Comparison of ENCODE assay signal across 13 mouse cellular contexts in the genomic region with DNA sequence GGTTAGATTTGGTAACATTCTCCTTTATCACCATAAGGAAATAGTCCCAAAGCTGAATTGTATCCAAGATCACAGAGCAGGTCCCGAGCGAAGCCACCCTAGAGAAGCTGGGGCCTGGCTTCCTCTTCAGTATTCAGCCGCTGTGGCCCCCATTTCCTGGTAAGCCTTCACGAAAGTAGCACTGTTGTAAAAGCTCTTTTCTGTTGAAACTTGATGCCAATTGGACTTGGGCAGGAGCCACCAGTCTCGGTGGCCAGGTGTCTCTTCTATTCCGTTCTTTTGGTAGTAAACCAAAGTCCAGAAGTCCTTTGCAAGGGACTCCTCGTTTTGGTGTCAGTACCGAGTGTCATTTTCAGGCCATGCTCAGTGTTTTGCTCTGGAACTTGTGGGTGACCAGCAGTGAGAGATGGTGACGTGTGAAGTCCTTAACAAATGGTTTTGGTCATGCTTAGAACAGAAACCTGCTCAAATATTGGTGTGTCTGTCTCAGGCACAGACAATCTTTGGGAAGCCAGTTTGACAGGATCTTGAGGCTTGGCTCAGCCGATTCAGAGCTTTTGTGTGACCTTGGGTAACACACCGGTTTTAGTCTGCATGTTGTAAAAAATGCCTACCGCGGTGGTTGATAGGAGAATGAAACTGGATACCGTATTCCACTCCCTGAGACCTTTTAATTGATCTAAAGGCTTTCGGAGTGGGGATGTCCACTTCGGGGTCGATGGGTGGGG.
A peak's percentile ranks its signal among the peaks of the same experiment; 100 is the strongest.
DNase-seq lines count a peak whose midpoint lies in the region; ATAC-seq and TF ChIP-seq lines count a peak whose summit lies in the region.
"Had no signal": no experiment of that assay in that cellular context is flagged by ENCODE, and none has a peak within 500 bp of the region (broad histone marks: within the 10 kb centered on the region; RNA-seq: fewer than 3 reads in every experiment).

No protein-coding gene starts in this region.

- H3K36me3 ChIP-seq in heart, adult 2 months (ENCODE audit: control insufficient read depth, insufficient read depth, low read length), result peaks cover 7% of the 10 kb centered on the region
- no peaks in the 10 kb centered on the region for H3K36me3 ChIP-seq in heart, embryonic 12.5 days
- no peaks in the 10 kb centered on the region for H3K36me3 ChIP-seq in lung, embryonic 14.5 days (ENCODE audit: insufficient read depth)
- H3K36me3 ChIP-seq in stomach, embryonic 15.5 days, result no peaks in the 10 kb centered on the region
- H3K36me3 ChIP-seq: forebrain, embryonic 12.5 days; midbrain, embryonic 15.5 days had no signal

- no peaks in the 10 kb centered on the region for H3K9me3 ChIP-seq in heart, embryonic 12.5 days (replicated peaks)
- no peaks in the 10 kb centered on the region for H3K9me3 ChIP-seq in lung, embryonic 14.5 days (ENCODE audit: low read depth, low read length)
- H3K9me3 ChIP-seq in stomach, embryonic 15.5 days, result no peaks in the 10 kb centered on the region
- H3K9me3 ChIP-seq: forebrain, embryonic 12.5 days; midbrain, embryonic 15.5 days had no signal

- intact Hi-C loops in heart, adult 2 months (cut with DNase I), result no loop called here
- intact Hi-C loops in left cerebral cortex, postnatal 4 days (cut with DNase I), result no loop called here

- no peaks in the 10 kb centered on the region for H3K27me3 ChIP-seq in heart, adult 2 months (ENCODE audit: control insufficient read depth, insufficient read depth, low read length)
- H3K27me3 ChIP-seq in heart, embryonic 12.5 days (replicated peaks), result no peaks in the 10 kb centered on the region
- no peaks in the 10 kb centered on the region for H3K27me3 ChIP-seq in lung, embryonic 14.5 days (ENCODE audit: insufficient read depth, low read length)
- H3K27me3 ChIP-seq in stomach, embryonic 15.5 days (replicated peaks), result no peaks in the 10 kb centered on the region
- H3K27me3 ChIP-seq: forebrain, embryonic 12.5 days; midbrain, embryonic 15.5 days; Patski had no signal

- no peak for TF ChIP-seq POLR2A in heart, adult 2 months (IDR thresholded peaks at IDR 0.05; ENCODE audit: insufficient read depth, low read depth, low read length)

- ATAC-seq in heart, embryonic 12.5 days (ENCODE audit: insufficient number of reproducible peaks, low FRiP score), result no peak
- ATAC-seq in lung, embryonic 14.5 days (ENCODE audit: insufficient read depth), result no peak
- peak; percentile 43 for ATAC-seq in granulocyte monocyte progenitor cell, adult 5-6 weeks (replicated peaks; ENCODE audit: poor library complexity, severe bottlenecking)
- 0 out of 2 replicates have a peak, but pooled peaks have one; percentile 16 for ATAC-seq in stomach, embryonic 15.5 days (ENCODE audit: insufficient read depth, low FRiP score, low read depth)
- ATAC-seq: hindbrain, postnatal 0 days; midbrain, embryonic 15.5 days; Patski had no signal

- whole genome bisulfite sequencing in heart, adult 2 months, result 52% methylated on average over 17 of the region's 17 CpGs
- WGBS in heart, embryonic 12.5 days, result 77% methylated on average over 17 of the region's 17 CpGs
- WGBS in lung, embryonic 14.5 days, result 66% methylated on average over 17 of the region's 17 CpGs
- WGBS in stomach, embryonic 15.5 days, result 64% methylated on average over 17 of the region's 17 CpGs

- DNase-seq in heart, adult 2 months, result no peak
- DNase-seq in lung, embryonic 14.5 days, result peak; percentile 26
- DNase-seq in lung, postnatal 25 days (ENCODE audit: low spot score), result no peak
- DNase-seq in left cerebral cortex, postnatal 4 days, result no peak
- no peak for DNase-seq in cerebellum, adult 11-12 months
- DNase-seq: heart, postnatal 36 days had no signal

- no peak overlapping the region for H3K9ac ChIP-seq in heart, adult 2 months (ENCODE audit: low read depth, low read length)
- no peak overlapping the region for H3K9ac ChIP-seq in heart, embryonic 12.5 days
- no peak overlapping the region for H3K9ac ChIP-seq in lung, embryonic 14.5 days
- no peak overlapping the region for H3K9ac ChIP-seq in stomach, embryonic 15.5 days
- H3K9ac ChIP-seq: forebrain, embryonic 12.5 days; midbrain, embryonic 15.5 days had no signal

- peak overlapping the region; percentile 21 for H3K27ac ChIP-seq in heart, adult 2 months
- H3K27ac ChIP-seq in heart, embryonic 12.5 days (ENCODE audit: poor library complexity, severe bottlenecking), result no peak overlapping the region
- no peak overlapping the region for H3K27ac ChIP-seq in lung, embryonic 14.5 days (ENCODE audit: low read depth)
- peak overlapping the region; percentile 55; the same call in 1 of the 2 replicates for H3K27ac ChIP-seq in stomach, embryonic 15.5 days
- H3K27ac ChIP-seq: forebrain, embryonic 12.5 days; hindbrain, postnatal 0 days; midbrain, embryonic 15.5 days had no signal

- 0 out of 2 replicates have a peak, but pooled peaks cover 2% of the 10 kb centered on the region for H3K79me2 ChIP-seq in heart, adult 2 months (replicated peaks; ENCODE audit: control insufficient read depth, insufficient read depth, low read length)

- H3K4me3 ChIP-seq in heart, adult 2 months, result no peak overlapping the region
- H3K4me3 ChIP-seq in heart, embryonic 12.5 days, result no peak overlapping the region
- no peak overlapping the region for H3K4me3 ChIP-seq in lung, embryonic 14.5 days (ENCODE audit: low read depth, low read length)
- no peak overlapping the region for H3K4me3 ChIP-seq in stomach, embryonic 15.5 days (replicated peaks)
- H3K4me3 ChIP-seq: forebrain, embryonic 12.5 days; midbrain, embryonic 15.5 days had no signal

- H3K4me1 ChIP-seq in heart, adult 2 months (ENCODE audit: control insufficient read depth, insufficient read depth, low read length), result peaks cover 19% of the 10 kb centered on the region
- peaks cover 39% of the 10 kb centered on the region for H3K4me1 ChIP-seq in heart, embryonic 12.5 days (replicated peaks)
- no peaks in the 10 kb centered on the region for H3K4me1 ChIP-seq in lung, embryonic 14.5 days (ENCODE audit: insufficient read depth)
- H3K4me1 ChIP-seq in stomach, embryonic 15.5 days, result peaks cover 10% of the 10 kb centered on the region

- no peak overlapping the region for H3K4me2 ChIP-seq in heart, embryonic 12.5 days
- H3K4me2 ChIP-seq in lung, embryonic 14.5 days, result no peak overlapping the region
- H3K4me2 ChIP-seq in stomach, embryonic 15.5 days, result no peak overlapping the region
- H3K4me2 ChIP-seq: forebrain, embryonic 12.5 days; midbrain, embryonic 15.5 days had no signal

- no peak for TF ChIP-seq CTCF in heart, adult 2 months (IDR thresholded peaks at IDR 0.05)
- TF ChIP-seq CTCF in lung, embryonic 14.5 days (IDR thresholded peaks at IDR 0.05; ENCODE audit: low read depth), result no peak

- no peak for TF ChIP-seq EP300 in heart, adult 2 months (IDR thresholded peaks at IDR 0.05; ENCODE audit: insufficient read depth, low read depth, low read length)

Comparison
In these comparisons a context has a peak if more than half of its experiments do, and no peak if none do; other contexts are left out.
1. H3K27ac ChIP-seq: peak in heart, adult 2 months (single experiment) and stomach, embryonic 15.5 days (single experiment); none in heart, embryonic 12.5 days (single experiment) and lung, embryonic 14.5 days (single experiment).
2. ATAC-seq: peak in granulocyte monocyte progenitor cell, adult 5-6 weeks (single experiment) and stomach, embryonic 15.5 days (single experiment); none in heart, embryonic 12.5 days (single experiment) and lung, embryonic 14.5 days (single experiment).